Mouse (Mus musculus) midbrain, embryonic 16.5 days (tissue): ENCODE measurements around the gene Arhgef15. TPM values are rescaled to one million over a fixed set of nuclear protein-coding genes. Genes with fewer than 3 reads are reported as not detected.
A peak's percentile ranks its signal among the peaks of the same experiment; 100 is the strongest.

ENCODE experiments used
- ATAC-seq: fragments of 200-750 bp; cut with Nextera tagmentation; 2 replicates; pipeline ENCODE4 v1.8.0; 2017; ENCODE audit warnings: moderate TSS enrichment
- H3K27ac ChIP-seq: fragments of 300-500 bp; sonication (generic); 2 replicates; pipeline ENCODE4 v1.5.1; 2014; ENCODE audit warnings: mild to moderate bottlenecking, low read length, mixed read lengths
- H3K27me3 ChIP-seq: fragments of 300-500 bp; sonication (generic); 2 replicates; pipeline ENCODE4 v1.6.1; 2014; ENCODE audit warnings: low read depth, low read length, mixed read lengths; ENCODE audit not compliant: control insufficient read depth, insufficient read depth
- H3K36me3 ChIP-seq: fragments of 300-500 bp; sonication (generic); 2 replicates; pipeline ENCODE4 v1.6.1; 2014; ENCODE audit warnings: mild to moderate bottlenecking, low read length, moderate library complexity, mixed read lengths; ENCODE audit not compliant: control insufficient read depth, insufficient read depth
- H3K4me1 ChIP-seq: fragments of 300-500 bp; sonication (generic); 2 replicates; pipeline ENCODE4 v1.6.1; 2014; ENCODE audit warnings: mild to moderate bottlenecking, low read length, mixed read lengths; ENCODE audit not compliant: control insufficient read depth, insufficient read depth
- H3K4me2 ChIP-seq: fragments of 300-500 bp; sonication (generic); 2 replicates; pipeline ENCODE4 v1.6.1; 2014; ENCODE audit warnings: mild to moderate bottlenecking, low read length, mixed read lengths
- H3K4me3 ChIP-seq: fragments of 300-500 bp; sonication (generic); 2 replicates; pipeline ENCODE4 v1.5.1; 2014; ENCODE audit warnings: low read depth, mild to moderate bottlenecking, low read length, moderate library complexity, mixed read lengths
- H3K9ac ChIP-seq: fragments of 300-500 bp; sonication (generic); 2 replicates; pipeline ENCODE4 v1.6.1; 2014; ENCODE audit warnings: low read depth, low read length, mixed read lengths
- H3K9me3 ChIP-seq: fragments of 300-500 bp; sonication (generic); replicated peaks from 2 replicates; pipeline ENCODE4 v1.6.1; 2014; ENCODE audit warnings: mild to moderate bottlenecking, low read length, mixed read lengths; ENCODE audit not compliant: control insufficient read depth, poor library complexity, severe bottlenecking
- WGBS: fragments of 180-500 bp; shearing (Covaris S2); extraction: QIAGEN DNeasy Blood & Tissue Kit; methylation state at CpG from one replicate; pipeline ENCODE4 v1.1.7; 2014; 5-methylcytosine and 5-hydroxymethylcytosine counted together
- microRNA-seq: library from miRNA; unstranded; fragments of <30 nt; microRNA quantifications from one replicate; pipeline ENCODE4, GENCODE M21; 2017
- polyA plus RNA-seq: library from polyadenylated mRNA; unstranded; fragments of >200 nt; fragmentation: Nextera tagmentation; extraction: Ambion mirVana; gene quantifications from 2 replicates; pipeline ENCODE4 v1.2.1, GENCODE M21; 2015

The Arhgef15 gene
- polyA plus RNA-seq, 1 experiment from 2014 or later: 30.5 TPM

GRCm38 (mm10) chr11:68898790-68899189 lies 58.5 kb downstream of the Arhgef15 start:
- H3K36me3 ChIP-seq: peaks cover 5% of the 10 kb centered on the region; the same call in 1 of the 2 replicates
- no peak overlapping the region for H3K4me2 ChIP-seq
- peaks cover 7% of the 10 kb centered on the region; the same call in 1 of the 2 replicates for H3K4me1 ChIP-seq
- no peaks in the 10 kb centered on the region for H3K9me3 ChIP-seq
- no peak for ATAC-seq
- no peak overlapping the region for H3K9ac ChIP-seq
- WGBS: 93% methylated on average over 6 of the region's 6 CpGs
- H3K4me3 ChIP-seq: no peak overlapping the region
- H3K27me3 ChIP-seq: no peaks in the 10 kb centered on the region
- H3K27ac ChIP-seq: no peak overlapping the region

- H3K4me1 ChIP-seq: peaks cover 6% of the 10 kb centered on the region; the same call in 1 of the 2 replicates
- no peaks in the 10 kb centered on the region for H3K27me3 ChIP-seq
- 0 out of 2 replicates have a peak, but pooled peaks cover under 1% of the 10 kb centered on the region for H3K36me3 ChIP-seq
- 70% methylated on average over 6 of the region's 6 CpGs for WGBS
- H3K9ac ChIP-seq: no peak overlapping the region
- H3K27ac ChIP-seq: no peak overlapping the region
- no peaks in the 10 kb centered on the region for H3K9me3 ChIP-seq
- no peak for ATAC-seq
- H3K4me2 ChIP-seq: no peak overlapping the region
- H3K4me3 ChIP-seq: no peak overlapping the region
These were observed 59.4 kb downstream of the Arhgef15 start for GRCm38 (mm10) chr11:68897838-68898237.

- no peaks in the 10 kb centered on the region for H3K27me3 ChIP-seq
- H3K36me3 ChIP-seq: no peaks in the 10 kb centered on the region
- no peak overlapping the region for H3K4me3 ChIP-seq
- H3K27ac ChIP-seq: no peak overlapping the region
- no peaks in the 10 kb centered on the region for H3K9me3 ChIP-seq
- no peak for ATAC-seq
- no peak overlapping the region for H3K9ac ChIP-seq
- no peak overlapping the region for H3K4me2 ChIP-seq
- WGBS: 42% methylated on average over 4 of the region's 4 CpGs
- H3K4me1 ChIP-seq: no peaks in the 10 kb centered on the region
These were observed 60.2 kb downstream of the Arhgef15 start for GRCm38 (mm10) chr11:68897120-68897519.

- 95% methylated on average over 5 of the region's 5 CpGs for WGBS
- ATAC-seq: no peak
- no peaks in the 10 kb centered on the region for H3K9me3 ChIP-seq
- no peak overlapping the region for H3K27ac ChIP-seq
- no peak overlapping the region for H3K4me3 ChIP-seq
- H3K27me3 ChIP-seq: no peaks in the 10 kb centered on the region
- H3K36me3 ChIP-seq: no peaks in the 10 kb centered on the region
- no peak overlapping the region for H3K9ac ChIP-seq
- H3K4me1 ChIP-seq: no peaks in the 10 kb centered on the region
- H3K4me2 ChIP-seq: no peak overlapping the region
These were observed 61.0 kb downstream of the Arhgef15 start for GRCm38 (mm10) chr11:68896247-68896646.

- Histone ChIP-seq H3K27me3 (no peaks in the 10 kb centered on the region), H3K4me2 (no peak overlapping the region), H3K27ac (no peak overlapping the region), H3K4me3 (no peak overlapping the region), H3K9me3 (no peaks in the 10 kb centered on the region), H3K9ac (no peak overlapping the region), H3K36me3 (no peaks in the 10 kb centered on the region), H3K4me1 (no peaks in the 10 kb centered on the region)
- WGBS: 73% methylated on average over 12 of the region's 12 CpGs
- ATAC-seq: no peak
These were observed 63.3 kb downstream of the Arhgef15 start for GRCm38 (mm10) chr11:68893911-68894464.

Small RNAs within 50 kb of the gene (microRNA-seq; reads per million reads assigned to microRNA genes)
- gene Mir3062: 4.8 reads per million, percentile 23 among the genes with 10 or more reads in this experiment

Other genes starting within 250 kb of the Arhgef15 start
- gene Ndel1, start 85.6 kb downstream of the Arhgef15 start, polyA plus RNA-seq: 108 TPM in 2 replicates
- not detected in 2 replicates for gene Rnf222, start 68.9 kb downstream of the Arhgef15 start, polyA plus RNA-seq
- gene Rpl26, start 55.9 kb downstream of the Arhgef15 start, polyA plus RNA-seq: 508 and 533 TPM in 2 replicates
- 0.68 and 1.3 TPM in 2 replicates for gene Odf4, start 30.4 kb downstream of the Arhgef15 start, polyA plus RNA-seq
- 1.4 and 1.6 TPM in 2 replicates for gene Slc25a35, start 10.7 kb upstream of the Arhgef15 start, polyA plus RNA-seq
- 23.3 and 24.8 TPM in 2 replicates for gene Rangrf, start 17.7 kb upstream of the Arhgef15 start, polyA plus RNA-seq
- gene Pfas, start 51.0 kb upstream of the Arhgef15 start, polyA plus RNA-seq: 15.8 and 16.8 TPM in 2 replicates
- gene Ctc1, start 58.4 kb upstream of the Arhgef15 start, polyA plus RNA-seq: 66.5 and 67.0 TPM in 2 replicates
- gene Aurkb, start 88.2 kb upstream of the Arhgef15 start, polyA plus RNA-seq: 12.6 and 15.4 TPM in 2 replicates
- 15.7 and 20.4 TPM in 2 replicates for gene Borcs6, start 102.2 kb upstream of the Arhgef15 start, polyA plus RNA-seq
- gene Tmem107, start 113.3 kb upstream of the Arhgef15 start, polyA plus RNA-seq: 41.2 and 44.0 TPM in 2 replicates
- gene Vamp2, start 131.0 kb upstream of the Arhgef15 start, polyA plus RNA-seq: 335 and 438 TPM in 2 replicates
- gene Per1, start 137.7 kb upstream of the Arhgef15 start, polyA plus RNA-seq: 12.4 TPM in 2 replicates
- 0.75 and 1.1 TPM in 2 replicates for gene Hes7, start 162.9 kb upstream of the Arhgef15 start, polyA plus RNA-seq
- 0.49 and 0.65 TPM in 2 replicates for gene 9130213A22Rik, start 165.1 kb upstream of the Arhgef15 start, polyA plus RNA-seq
- 9.0 and 11.5 TPM in 2 replicates for gene Aloxe3, start 168.4 kb upstream of the Arhgef15 start, polyA plus RNA-seq
- 0.50 and 0.53 TPM in 2 replicates for gene Alox12b, start 199.5 kb upstream of the Arhgef15 start, polyA plus RNA-seq
- gene Alox8, start 240.4 kb upstream of the Arhgef15 start, polyA plus RNA-seq: 0.59 and 0.72 TPM in 2 replicates